Mouse (Mus musculus) central nervous system, embryonic 18 days (tissue): ENCODE measurements around the gene Phlda2. TPM values are rescaled to one million over a fixed set of nuclear protein-coding genes. Genes with fewer than 3 reads are reported as not detected.

Experiments used
- polyA plus RNA-seq: library from polyadenylated mRNA; depleted of rRNA; stranded (reverse); fragments of >200 nt; gene quantifications from 2 replicates; pipeline ENCODE4 v1.2.3, GENCODE M21; 2012; rRNA removed

Phlda2 gene
- polyA plus RNA-seq, result 0.34 and 0.43 TPM in 2 replicates

GRCm38 (mm10) chr7:143502418-143503200, at the start of gene Phlda2:
TSS of gene Phlda2 (minus strand) at chr7:143503150.

GRCm38 (mm10) chr7:143548976-143549457, 46.1 kb upstream of the Phlda2 start, which contains the start of gene Nap1l4:
TSS of gene Nap1l4 (minus strand) at chr7:143549106.

GRCm38 (mm10) chr7:143473347-143474101, 29.4 kb downstream of the Phlda2 start, which contains the start of gene Slc22a18:
TSS of gene Slc22a18 (plus strand) at chr7:143473736.

GRCm38 (mm10) chr7:143460874-143461273, 42.1 kb downstream of the Phlda2 start, which contains the start of gene Cdkn1c:
TSS of gene Cdkn1c (minus strand) at chr7:143461050.

Other genes with a start within 250 kb of the Phlda2 start
- 107 and 110 TPM in 2 replicates for gene Cdkn1c, start 42.1 kb downstream of the Phlda2 start, polyA plus RNA-seq
- gene Slc22a18, start 29.4 kb downstream of the Phlda2 start, polyA plus RNA-seq, result 0.79 and 0.96 TPM in 2 replicates
- gene Nap1l4, start 46.0 kb upstream of the Phlda2 start, polyA plus RNA-seq, result 233 and 239 TPM in 2 replicates
- 48.1 and 49.1 TPM in 2 replicates for gene Cars, start 96.9 kb upstream of the Phlda2 start, polyA plus RNA-seq
- 0.17 and 0.26 TPM in 2 replicates for gene Tnfrsf26, start 125.6 kb upstream of the Phlda2 start, polyA plus RNA-seq
- 4.9 and 6.7 TPM in 2 replicates for gene Tnfrsf22, start 146.5 kb upstream of the Phlda2 start, polyA plus RNA-seq
- 3.5 and 4.1 TPM in 2 replicates for gene Tnfrsf23, start 182.7 kb upstream of the Phlda2 start, polyA plus RNA-seq